Mouse (Mus musculus): Measurements from ENCODE around the gene Palm2. TPM values are rescaled to one million over a fixed set of nuclear protein-coding genes. Genes with fewer than 3 reads are reported as not detected.
A peak's percentile ranks its signal among the peaks of the same experiment; 100 is the strongest.

The Palm2 gene
- polyA plus RNA-seq, 1 experiment, result 5.2 TPM

DNA sequence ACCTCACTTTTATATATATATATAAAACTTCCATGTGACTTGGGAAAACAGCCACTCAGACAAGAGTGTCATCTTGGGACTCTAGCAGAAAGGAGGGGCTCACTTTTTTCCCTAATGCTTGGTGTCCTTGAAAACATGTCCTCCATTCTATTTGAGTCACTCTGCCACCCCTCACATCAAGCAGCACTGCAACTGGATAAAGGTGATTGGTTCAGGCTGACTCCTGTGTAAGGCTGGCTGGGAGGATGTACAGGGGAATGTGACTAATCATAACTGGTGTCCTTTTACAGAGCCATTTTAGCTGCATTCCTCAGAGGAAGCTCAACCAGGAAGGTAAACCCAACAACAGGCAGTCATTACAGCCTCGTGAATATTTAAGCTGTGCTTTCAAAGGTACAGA lies 200.9 kb downstream of the Palm2 start:
- H3K36me3 ChIP-seq (ENCODE audit: control insufficient read depth, insufficient read depth), result no peaks in the 10 kb centered on the region
- peaks cover 86% of the 10 kb centered on the region for H3K79me2 ChIP-seq (ENCODE audit: control insufficient read depth, insufficient read depth)
- TF ChIP-seq TCF12 (IDR thresholded peaks at IDR 0.05; ENCODE audit: insufficient read depth, poor library complexity, severe bottlenecking) (no peak), USF1 (IDR thresholded peaks at IDR 0.05; ENCODE audit: low read depth) (no peak), MAX (IDR thresholded peaks at IDR 0.05; ENCODE audit: low read depth) (no peak), SRF (IDR thresholded peaks at IDR 0.05; ENCODE audit: control insufficient read depth, insufficient read length, low read depth) (no peak), TCF3 (IDR thresholded peaks at IDR 0.05; ENCODE audit: insufficient read length, low read depth) (no peak), E2F4 (IDR thresholded peaks at IDR 0.05; ENCODE audit: insufficient read depth) (no peak), POLR2AphosphoS2 (IDR thresholded peaks at IDR 0.05; ENCODE audit: insufficient read length, low read depth) (no peak), POLR2A (IDR thresholded peaks at IDR 0.05; ENCODE audit: insufficient read length, low read depth) (no peak), MYOD1 (IDR thresholded peaks at IDR 0.05; ENCODE audit: control insufficient read depth in 1 of 3, insufficient read length in 2 of 3, low read depth in 2 of 3) (no peak), REST (IDR thresholded peaks at IDR 0.05; ENCODE audit: insufficient read depth, insufficient read length) (no peak), CEBPB (IDR thresholded peaks at IDR 0.05; ENCODE audit: insufficient read depth, poor library complexity, severe bottlenecking) (no peak), MYOG (IDR thresholded peaks at IDR 0.05; ENCODE audit: control insufficient read depth in 1 of 3, insufficient read depth in 1 of 3, insufficient read length in 2 of 3, low read depth in 2 of 3) (no peak)
- no peak overlapping the region for H3K4me2 ChIP-seq (ENCODE audit: low read depth)
- no peak overlapping the region for H3K4me3 ChIP-seq
- H3K27me3 ChIP-seq (ENCODE audit: control insufficient read depth, insufficient read depth, insufficient read length), result no peaks in the 10 kb centered on the region
- no peak overlapping the region for H3ac ChIP-seq (ENCODE audit: control insufficient read depth, insufficient read length)

DNA sequence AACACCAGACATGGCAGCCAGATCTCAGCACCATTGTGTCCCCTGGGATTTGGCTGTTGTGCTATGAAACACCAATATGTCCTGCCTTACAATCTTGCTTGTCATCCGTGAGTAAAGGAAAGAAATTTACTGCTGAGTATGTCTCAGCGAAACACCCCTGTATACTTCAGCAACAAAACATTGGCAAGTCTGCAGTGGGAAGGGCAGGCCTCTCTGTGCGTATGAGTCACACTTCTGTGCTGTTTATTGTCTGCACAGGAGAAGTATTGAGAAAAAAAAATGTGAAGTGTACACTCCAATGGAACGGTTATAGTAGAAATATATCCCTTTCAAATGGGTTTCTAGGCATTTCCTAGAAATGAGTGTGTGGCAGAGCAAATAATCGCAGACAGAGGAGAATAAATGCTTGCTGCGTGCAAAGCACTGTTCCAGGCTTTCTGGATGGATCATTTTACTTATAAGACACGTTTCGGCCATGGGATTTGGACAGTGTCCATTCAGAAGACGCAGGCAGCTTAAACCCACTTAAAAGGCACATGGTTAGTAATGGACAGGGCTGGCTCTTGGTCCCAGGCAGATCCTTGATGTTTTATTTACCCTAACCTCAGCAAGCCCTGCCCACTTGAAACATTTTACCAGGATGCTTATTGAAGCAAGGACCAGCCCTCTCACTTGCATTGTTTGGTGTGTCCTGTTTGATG lies 202.9 kb downstream of the Palm2 start:
- Histone ChIP-seq H3K4me2 (ENCODE audit: low read depth) (peak overlapping the region; percentile 64), H3K27me3 (ENCODE audit: control insufficient read depth, insufficient read depth, insufficient read length) (no peaks in the 10 kb centered on the region), H3K79me2 (ENCODE audit: control insufficient read depth, insufficient read depth) (peaks cover 73% of the 10 kb centered on the region), H3K4me3 (no peak overlapping the region), H3ac (ENCODE audit: control insufficient read depth, insufficient read length) (no peak overlapping the region), H3K36me3 (ENCODE audit: control insufficient read depth, insufficient read depth) (no peaks in the 10 kb centered on the region)
- no peak for TF ChIP-seq MAX (IDR thresholded peaks at IDR 0.05; ENCODE audit: low read depth)

DNA sequence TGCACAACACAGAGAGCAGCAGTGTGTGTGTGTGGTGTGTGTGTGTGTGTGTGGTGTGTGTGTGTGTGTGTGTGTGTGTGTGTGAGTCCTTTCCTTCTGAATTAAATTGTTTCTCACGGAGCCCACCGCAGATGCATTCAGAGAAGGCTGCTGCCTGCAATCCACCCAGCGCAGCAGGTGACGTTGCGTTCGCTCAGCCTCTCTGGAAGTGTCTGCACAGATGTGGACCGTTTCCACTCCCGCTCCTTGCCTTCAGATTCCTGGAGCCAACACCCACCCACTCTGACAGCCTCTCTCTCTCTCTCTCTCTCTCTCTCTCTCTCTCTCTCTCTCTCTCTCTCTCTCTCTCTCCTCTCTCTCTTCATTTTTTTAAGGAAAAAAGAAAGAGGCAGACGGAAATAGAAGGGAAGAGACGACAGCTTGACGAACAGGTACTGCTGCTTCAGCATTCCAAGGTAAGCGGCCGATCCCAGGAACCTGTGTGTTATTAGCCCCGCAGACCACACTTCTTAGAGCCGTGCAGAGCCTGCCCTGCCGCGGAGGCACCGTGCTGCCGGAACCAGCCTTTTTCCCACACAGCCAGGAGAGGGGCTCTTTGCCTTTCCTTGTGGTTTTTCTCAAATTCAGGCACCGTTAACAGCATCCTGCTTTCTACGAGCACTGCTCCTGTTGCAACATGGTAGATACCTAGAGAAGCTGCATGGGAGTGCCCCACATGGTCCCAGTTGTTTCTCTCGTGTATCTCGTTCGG lies 203.8 kb downstream of the Palm2 start:
- TF ChIP-seq CEBPB (IDR thresholded peaks at IDR 0.05; ENCODE audit: insufficient read depth, poor library complexity, severe bottlenecking) (no peak), USF1 (IDR thresholded peaks at IDR 0.05; ENCODE audit: low read depth) (no peak), SRF (IDR thresholded peaks at IDR 0.05; ENCODE audit: control insufficient read depth, insufficient read length, low read depth) (no peak), POLR2A (IDR thresholded peaks at IDR 0.05; ENCODE audit: insufficient read length, low read depth) (no peak), MAX (IDR thresholded peaks at IDR 0.05; ENCODE audit: low read depth) (no peak), POLR2AphosphoS2 (IDR thresholded peaks at IDR 0.05; ENCODE audit: insufficient read length, low read depth) (no peak), MYOG (IDR thresholded peaks at IDR 0.05; ENCODE audit: control insufficient read depth in 1 of 3, insufficient read depth in 1 of 3, insufficient read length in 2 of 3, low read depth in 2 of 3) (no peak), TCF12 (IDR thresholded peaks at IDR 0.05; ENCODE audit: insufficient read depth, poor library complexity, severe bottlenecking) (no peak), TCF3 (IDR thresholded peaks at IDR 0.05; ENCODE audit: insufficient read length, low read depth) (no peak), MYOD1 (IDR thresholded peaks at IDR 0.05; ENCODE audit: control insufficient read depth in 1 of 3, insufficient read length in 2 of 3, low read depth in 2 of 3) (no peak), E2F4 (IDR thresholded peaks at IDR 0.05; ENCODE audit: insufficient read depth) (no peak), REST (IDR thresholded peaks at IDR 0.05; ENCODE audit: insufficient read depth, insufficient read length) (no peak)
- H3K27me3 ChIP-seq (ENCODE audit: control insufficient read depth, insufficient read depth, insufficient read length), result no peaks in the 10 kb centered on the region
- peak overlapping the region; percentile 64 for H3K4me2 ChIP-seq (ENCODE audit: low read depth)
- no peaks in the 10 kb centered on the region for H3K36me3 ChIP-seq (ENCODE audit: control insufficient read depth, insufficient read depth)
- peaks cover 69% of the 10 kb centered on the region for H3K79me2 ChIP-seq (ENCODE audit: control insufficient read depth, insufficient read depth)
- H3K4me3 ChIP-seq, result no peak overlapping the region
- H3ac ChIP-seq (ENCODE audit: control insufficient read depth, insufficient read length), result no peak overlapping the region

DNA sequence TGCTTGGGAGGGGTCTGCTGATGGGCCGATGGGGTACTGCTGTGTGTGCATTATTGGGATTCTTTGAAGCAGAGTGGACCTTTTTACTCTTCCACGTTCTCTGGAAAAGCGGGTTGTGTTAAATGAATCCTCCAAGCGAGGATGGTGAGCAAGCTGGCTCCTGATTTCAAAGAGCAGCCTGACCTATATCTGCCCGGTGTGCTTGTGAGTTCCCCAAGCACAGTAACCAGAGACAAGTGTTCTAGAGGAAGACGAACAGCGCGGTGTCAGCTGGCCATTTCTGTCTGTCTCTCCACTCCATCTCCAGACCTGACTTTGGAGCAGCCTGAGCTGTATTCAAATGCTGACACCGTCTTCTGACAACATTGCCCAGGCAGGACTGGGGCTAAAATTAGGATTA lies 204.9 kb downstream of the Palm2 start:
- H3K36me3 ChIP-seq (ENCODE audit: control insufficient read depth, insufficient read depth), result peaks cover 2% of the 10 kb centered on the region
- no peaks in the 10 kb centered on the region for H3K27me3 ChIP-seq (ENCODE audit: control insufficient read depth, insufficient read depth, insufficient read length)
- H3ac ChIP-seq (ENCODE audit: control insufficient read depth, insufficient read length), result no peak overlapping the region
- TF ChIP-seq TCF3 (IDR thresholded peaks at IDR 0.05; ENCODE audit: insufficient read length, low read depth) (no peak), MAX (IDR thresholded peaks at IDR 0.05; ENCODE audit: low read depth) (no peak), REST (IDR thresholded peaks at IDR 0.05; ENCODE audit: insufficient read depth, insufficient read length) (no peak), USF1 (IDR thresholded peaks at IDR 0.05; ENCODE audit: low read depth) (no peak), MYOD1 (IDR thresholded peaks at IDR 0.05; ENCODE audit: control insufficient read depth in 1 of 3, insufficient read length in 2 of 3, low read depth in 2 of 3) (no peak), CEBPB (IDR thresholded peaks at IDR 0.05; ENCODE audit: insufficient read depth, poor library complexity, severe bottlenecking) (no peak), MYOG (IDR thresholded peaks at IDR 0.05; ENCODE audit: control insufficient read depth in 1 of 3, insufficient read depth in 1 of 3, insufficient read length in 2 of 3, low read depth in 2 of 3) (no peak), TCF12 (IDR thresholded peaks at IDR 0.05; ENCODE audit: insufficient read depth, poor library complexity, severe bottlenecking) (no peak), E2F4 (IDR thresholded peaks at IDR 0.05; ENCODE audit: insufficient read depth) (no peak), POLR2A (IDR thresholded peaks at IDR 0.05; ENCODE audit: insufficient read length, low read depth) (no peak), POLR2AphosphoS2 (IDR thresholded peaks at IDR 0.05; ENCODE audit: insufficient read length, low read depth) (no peak), SRF (IDR thresholded peaks at IDR 0.05; ENCODE audit: control insufficient read depth, insufficient read length, low read depth) (no peak)
- no peak overlapping the region for H3K4me2 ChIP-seq (ENCODE audit: low read depth)
- H3K4me3 ChIP-seq, result no peak overlapping the region
- H3K79me2 ChIP-seq (ENCODE audit: control insufficient read depth, insufficient read depth), result peaks cover 59% of the 10 kb centered on the region

All from myocyte (in vitro differentiated cells).